Mouse (Mus musculus) hindbrain, embryonic 13.5 days (tissue): ENCODE measurements around the gene Tmem86b. TPM values are rescaled to one million over a fixed set of nuclear protein-coding genes. Genes with fewer than 3 reads are reported as not detected.
"Not testable (repeated sequence)": the region's sequence is repeated elsewhere in the genome, so short reads cannot be mapped to it uniquely, and the experiment has no call there.

ENCODE experiments used
- ATAC-seq: fragments of 200-750 bp; cut with Nextera tagmentation; 2 replicates; pipeline ENCODE4 v1.8.0; 2017; ENCODE audit warnings: moderate TSS enrichment; ENCODE audit not compliant: low FRiP score
- H3K27ac ChIP-seq: fragments of 300-500 bp; sonication (generic); 2 replicates; pipeline ENCODE4 v1.5.1; 2015; ENCODE audit warnings: inconsistent platforms, mild to moderate bottlenecking, moderate library complexity
- H3K27me3 ChIP-seq: fragments of 300-500 bp; sonication (generic); 2 replicates; pipeline ENCODE4 v1.6.1; 2015; ENCODE audit warnings: mild to moderate bottlenecking, inconsistent platforms
- H3K36me3 ChIP-seq: fragments of 300-500 bp; sonication (generic); 2 replicates; pipeline ENCODE4 v1.6.1; 2015; ENCODE audit warnings: mild to moderate bottlenecking, inconsistent platforms
- H3K4me1 ChIP-seq: fragments of 300-500 bp; sonication (generic); replicated peaks from 2 replicates; pipeline ENCODE4 v1.6.1; 2015; ENCODE audit warnings: inconsistent platforms
- H3K4me2 ChIP-seq: fragments of 300-500 bp; sonication (generic); 2 replicates; pipeline ENCODE4 v1.6.1; 2015; ENCODE audit warnings: inconsistent platforms, mild to moderate bottlenecking, moderate library complexity
- H3K4me3 ChIP-seq: fragments of 300-500 bp; sonication (generic); 2 replicates; pipeline ENCODE4 v1.5.1; 2015; ENCODE audit warnings: mild to moderate bottlenecking, inconsistent platforms
- H3K9ac ChIP-seq: fragments of 300-500 bp; sonication (generic); 2 replicates; pipeline ENCODE4 v1.6.1; 2015; ENCODE audit warnings: mild to moderate bottlenecking, inconsistent platforms
- H3K9me3 ChIP-seq: fragments of 300-500 bp; sonication (generic); 2 replicates; pipeline ENCODE4 v1.6.1; 2016; ENCODE audit warnings: inconsistent platforms
- WGBS: fragments of 180-500 bp; shearing (Covaris S2); methylation state at CpG from one replicate; pipeline ENCODE4 v1.1.7; 2015; 5-methylcytosine and 5-hydroxymethylcytosine counted together
- microRNA-seq: library from miRNA; unstranded; fragments of <30 nt; microRNA quantifications from one replicate; pipeline ENCODE4, GENCODE M21; 2016
- polyA plus RNA-seq: library from polyadenylated mRNA; unstranded; fragments of >200 nt; fragmentation: Nextera tagmentation; extraction: Ambion mirVana; gene quantifications from 2 replicates; pipeline ENCODE4 v1.2.1, GENCODE M21; 2015

The Tmem86b gene
- polyA plus RNA-seq, 1 experiment from 2014 or later, result 3.8 TPM

DNA sequence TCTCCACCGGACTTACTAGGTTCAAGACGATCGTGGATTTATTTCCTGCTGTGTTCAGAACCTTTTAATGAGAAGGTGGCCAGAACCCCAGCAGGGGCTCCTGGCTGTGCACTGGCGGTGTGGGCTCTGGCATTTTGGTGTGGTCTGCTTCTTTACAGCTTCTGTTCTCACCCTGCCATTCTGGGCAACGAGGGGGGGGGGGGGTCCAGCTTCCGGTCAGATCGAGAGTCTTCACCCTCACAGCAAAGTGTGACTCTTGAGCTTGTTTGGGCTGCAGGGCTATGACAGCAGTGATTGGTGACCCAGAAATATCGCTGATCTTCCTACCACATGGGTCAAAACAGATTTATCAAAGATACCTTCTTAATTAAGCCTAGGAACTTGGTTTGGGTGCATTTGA is 18.8 kb downstream of the Tmem86b start:
- Histone ChIP-seq H3K27me3 (no peaks in the 10 kb centered on the region), H3K27ac (no peak overlapping the region), H3K4me1 (no peaks in the 10 kb centered on the region), H3K36me3 (no peaks in the 10 kb centered on the region), H3K9me3 (no peaks in the 10 kb centered on the region), H3K4me2 (no peak overlapping the region), H3K4me3 (no peak overlapping the region), H3K9ac (no peak overlapping the region)
- ATAC-seq, result no peak
- 74% methylated on average over 8 of the region's 8 CpGs for WGBS

DNA sequence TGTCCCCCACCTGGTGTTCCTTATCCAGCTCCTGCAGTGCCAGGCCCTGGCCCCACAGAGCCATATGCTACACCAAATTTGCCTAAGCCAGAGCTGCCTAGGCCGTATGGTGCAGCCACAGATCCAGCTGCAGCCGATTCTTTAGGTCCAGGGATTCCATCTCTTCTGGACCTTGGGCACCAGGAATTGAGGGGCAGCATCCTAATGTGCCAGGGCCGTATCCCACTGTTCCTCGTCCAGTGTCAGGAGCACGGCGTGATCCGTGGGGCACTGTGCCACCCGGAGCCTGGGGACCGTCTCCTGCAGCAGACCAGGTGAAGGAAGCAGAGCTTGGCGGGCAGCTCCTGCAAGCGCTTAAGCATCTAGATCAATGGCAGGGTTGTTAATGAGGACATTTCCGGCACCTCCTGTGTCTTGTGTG is 19.3 kb downstream of the Tmem86b start:
- no peak overlapping the region for H3K4me3 ChIP-seq

DNA sequence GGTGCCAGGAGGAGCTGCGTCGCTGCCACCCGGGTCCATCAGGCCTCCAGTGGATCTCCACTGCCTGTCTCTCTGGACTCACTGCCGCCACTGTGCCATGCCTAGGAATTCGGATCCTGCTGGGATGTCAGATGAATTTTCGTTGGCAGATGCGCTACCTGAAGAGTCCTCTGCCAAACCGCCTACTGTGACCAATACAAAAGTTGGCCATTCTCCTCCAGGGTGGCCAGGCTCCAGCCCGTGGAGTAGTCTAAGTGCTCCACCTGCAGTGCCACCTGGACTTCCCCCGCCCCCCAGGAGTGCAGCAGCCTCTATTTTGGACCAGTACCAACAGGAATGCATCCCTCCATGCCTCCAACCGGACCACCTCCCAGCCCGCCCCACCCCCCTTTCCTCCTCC is 19.7 kb downstream of the Tmem86b start:
- H3K4me3 ChIP-seq, result no peak overlapping the region
- no peaks in the 10 kb centered on the region for H3K4me1 ChIP-seq
- no peaks in the 10 kb centered on the region for H3K27me3 ChIP-seq
- H3K4me2 ChIP-seq, result no peak overlapping the region
- H3K36me3 ChIP-seq, result no peaks in the 10 kb centered on the region
- WGBS, result 88% methylated on average over 12 of the region's 12 CpGs
- H3K27ac ChIP-seq, result no peak overlapping the region
- no peak overlapping the region for H3K9ac ChIP-seq
- ATAC-seq, result no peak
- H3K9me3 ChIP-seq, result no peaks in the 10 kb centered on the region

More for the DNA sequence above, 19.3 kb downstream of the Tmem86b start:
- Histone ChIP-seq H3K9ac (no peak overlapping the region), H3K36me3 (no peaks in the 10 kb centered on the region), H3K9me3 (no peaks in the 10 kb centered on the region), H3K27ac (no peak overlapping the region), H3K4me1 (no peaks in the 10 kb centered on the region), H3K4me2 (no peak overlapping the region), H3K27me3 (no peaks in the 10 kb centered on the region)
- WGBS, result 89% methylated on average over 12 of the region's 12 CpGs
- ATAC-seq, result no peak

DNA sequence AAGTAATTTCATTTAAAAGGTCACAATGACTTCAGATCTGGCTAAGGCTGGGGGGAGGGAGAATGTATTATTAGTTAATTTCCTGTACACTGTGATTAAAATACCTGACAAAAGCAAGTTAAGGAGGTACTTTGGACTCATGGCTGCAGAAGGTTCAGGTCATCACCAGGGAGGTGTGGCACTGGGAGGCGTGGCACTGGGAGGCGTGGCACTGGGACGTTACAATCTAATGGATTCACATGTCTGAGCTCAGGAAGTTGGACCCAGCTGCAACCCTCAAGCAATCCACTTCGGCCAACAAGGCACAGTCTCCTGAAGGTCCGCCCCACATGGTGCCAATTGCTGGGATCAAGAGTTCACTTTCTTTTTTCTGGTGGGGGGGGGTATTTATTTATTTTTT is 23.2 kb downstream of the Tmem86b start:
- 71% methylated on average over 5 of the region's 5 CpGs for WGBS
- Histone ChIP-seq H3K36me3 (no peaks in the 10 kb centered on the region), H3K4me3 (no peak overlapping the region), H3K4me2 (no peak overlapping the region), H3K9ac (no peak overlapping the region), H3K27ac (no peak overlapping the region), H3K4me1 (no peaks in the 10 kb centered on the region), H3K9me3 (no peaks in the 10 kb centered on the region), H3K27me3 (no peaks in the 10 kb centered on the region)
- no peak for ATAC-seq

DNA sequence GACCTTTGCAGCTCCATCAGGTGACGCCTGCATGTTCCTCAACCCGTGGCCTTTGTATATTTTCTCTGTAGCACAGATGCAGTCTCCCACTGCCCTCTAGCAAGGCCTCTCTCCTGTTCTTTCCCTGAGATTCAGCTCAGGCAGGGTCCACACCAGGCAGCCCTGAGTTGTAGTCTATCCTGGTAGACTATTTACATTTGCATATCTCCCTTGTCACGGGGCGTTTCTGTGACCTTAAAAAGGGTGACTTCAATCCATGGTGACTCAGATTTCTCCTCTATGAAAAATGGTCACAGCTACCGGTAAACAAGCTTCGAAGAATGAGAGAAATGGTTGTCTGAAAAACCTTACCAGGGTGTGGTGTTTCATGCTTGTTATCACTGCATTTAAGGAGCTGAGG is 27.3 kb downstream of the Tmem86b start, which contains the start of gene Ptprh:
TSS of gene Ptprh (minus strand) at position 169 of the 400 bp plus-strand sequence.
- Histone ChIP-seq H3K9me3 (no peaks in the 10 kb centered on the region), H3K27me3 (no peaks in the 10 kb centered on the region), H3K27ac (no peak within 1 kb of the TSS), H3K4me2 (no peak within 1 kb of the TSS), H3K4me1 (no peaks in the 10 kb centered on the region), H3K36me3 (no peaks in the 10 kb centered on the region), H3K4me3 (no peak within 1 kb of the TSS), H3K9ac (no peak within 1 kb of the TSS)
- 80% methylated on average over 6 of the region's 6 CpGs for WGBS
- ATAC-seq, result no peak

DNA sequence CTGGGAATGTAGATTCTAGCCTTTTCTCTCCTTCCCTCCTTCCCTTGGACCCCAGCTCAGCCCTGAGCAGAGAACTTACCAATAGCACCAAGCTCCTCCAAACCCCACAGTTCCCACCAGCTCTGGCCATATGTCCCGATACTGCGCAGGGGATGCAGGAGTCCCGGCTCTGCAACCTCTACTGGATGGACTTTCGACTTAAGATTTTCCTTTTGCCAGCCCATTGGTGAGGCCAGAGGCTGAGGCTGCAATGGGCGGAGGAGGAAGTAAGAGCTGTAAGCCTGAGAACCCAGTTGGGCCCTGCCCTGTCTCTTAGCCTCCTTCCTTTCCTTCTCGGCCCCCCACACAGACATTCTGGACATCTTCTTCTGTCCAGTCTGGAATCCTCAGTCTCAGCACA is 28.3 kb downstream of the Tmem86b start:
- Histone ChIP-seq H3K36me3 (no peaks in the 10 kb centered on the region), H3K9me3 (no peaks in the 10 kb centered on the region), H3K27ac (no peak overlapping the region), H3K4me2 (no peak overlapping the region), H3K4me1 (no peaks in the 10 kb centered on the region), H3K27me3 (no peaks in the 10 kb centered on the region), H3K9ac (no peak overlapping the region), H3K4me3 (no peak overlapping the region)
- 96% methylated on average over 6 of the region's 6 CpGs for WGBS
- no peak for ATAC-seq

DNA sequence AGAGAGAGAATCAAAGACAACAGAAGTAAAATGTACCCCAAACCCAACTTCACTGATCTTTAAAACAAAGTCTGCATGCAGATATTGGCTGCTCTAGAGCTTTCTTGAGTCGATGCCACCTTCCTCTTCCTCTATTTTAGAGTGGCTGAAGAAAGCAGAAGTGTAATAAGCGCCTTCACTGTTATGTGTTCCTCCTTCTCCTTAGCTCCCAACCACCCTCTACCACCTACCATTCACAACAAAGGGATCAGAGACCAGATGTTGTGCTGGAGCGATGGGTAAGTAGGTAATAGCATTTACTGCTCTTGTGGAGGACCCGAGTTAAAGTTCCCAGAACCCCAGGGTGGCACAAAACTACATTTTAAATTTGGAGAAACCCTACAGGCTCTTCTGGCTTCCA is 34.2 kb downstream of the Tmem86b start:
- WGBS, result 77% methylated on average over 4 of the region's 4 CpGs
- ATAC-seq, H3K27me3 ChIP-seq, H3K27ac ChIP-seq, H3K4me1 ChIP-seq, H3K4me2 ChIP-seq, H3K9ac ChIP-seq, H3K36me3 ChIP-seq, H3K4me3 ChIP-seq, H3K9me3 ChIP-seq: not testable (repeated sequence)

DNA sequence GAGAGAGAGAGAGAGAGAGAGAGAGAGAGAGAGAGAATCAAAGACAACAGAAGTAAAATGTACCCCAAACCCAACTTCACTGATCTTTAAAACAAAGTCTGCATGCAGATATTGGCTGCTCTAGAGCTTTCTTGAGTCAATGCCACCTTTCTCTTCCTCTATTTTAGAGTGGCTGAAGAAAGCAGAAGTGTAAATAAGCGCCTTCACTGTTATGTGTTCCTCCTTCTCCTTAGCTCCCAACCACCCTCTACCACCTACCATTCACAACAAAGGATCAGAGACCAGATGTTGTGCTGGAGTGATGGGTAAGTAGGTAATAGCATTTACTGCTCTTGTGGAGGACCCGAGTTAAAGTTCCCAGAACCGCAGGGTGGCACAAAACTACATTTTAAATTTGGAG is 49.7 kb downstream of the Tmem86b start:
- not testable (repeated sequence) for H3K4me3 ChIP-seq, H3K27me3 ChIP-seq, H3K9me3 ChIP-seq, ATAC-seq, H3K4me2 ChIP-seq, H3K9ac ChIP-seq, H3K27ac ChIP-seq, H3K4me1 ChIP-seq, H3K36me3 ChIP-seq
- 87% methylated on average over 3 of the region's 3 CpGs for WGBS

Small RNA genes within 50 kb of the gene (microRNA-seq; reads per million reads assigned to microRNA genes)
- not detected for gene Gm23577

Other genes starting within 250 kb of the Tmem86b start
- 0.13 and 0.19 TPM in 2 replicates for gene Gp6, start 233.7 kb downstream of the Tmem86b start, polyA plus RNA-seq
- gene Rdh13, start 185.8 kb downstream of the Tmem86b start, polyA plus RNA-seq, result 37.2 and 37.7 TPM in 2 replicates
- gene Eps8l1, start 170.7 kb downstream of the Tmem86b start, polyA plus RNA-seq, result 9.3 and 10.6 TPM in 2 replicates
- 39.6 and 49.7 TPM in 2 replicates for gene Ppp1r12c, start 129.7 kb downstream of the Tmem86b start, polyA plus RNA-seq
- gene Tnnt1, start 115.0 kb downstream of the Tmem86b start, polyA plus RNA-seq, result 7.4 and 7.5 TPM in 2 replicates
- gene Tnni3, start 107.2 kb downstream of the Tmem86b start, polyA plus RNA-seq, result 3.8 and 3.9 TPM in 2 replicates
- 2.0 and 2.8 TPM in 2 replicates for gene Dnaaf3, start 99.0 kb downstream of the Tmem86b start, polyA plus RNA-seq
- gene Syt5, start 83.9 kb downstream of the Tmem86b start, polyA plus RNA-seq, result 78.7 and 82.6 TPM in 2 replicates
- gene Ptprh, start 27.4 kb downstream of the Tmem86b start, polyA plus RNA-seq, result 0.71 and 0.97 TPM in 2 replicates
- gene Ppp6r1, start 27.6 kb upstream of the Tmem86b start, polyA plus RNA-seq, result 9.7 and 12.4 TPM in 2 replicates
- gene Hspbp1, start 53.6 kb upstream of the Tmem86b start, polyA plus RNA-seq, result 128 and 137 TPM in 2 replicates
- 7.2 and 7.5 TPM in 2 replicates for gene Brsk1, start 59.2 kb upstream of the Tmem86b start, polyA plus RNA-seq
- 0.12 and 0.19 TPM in 2 replicates for gene Tmem150b, start 93.8 kb upstream of the Tmem86b start, polyA plus RNA-seq
- 79.4 and 86.8 TPM in 2 replicates for gene Kmt5c, start 108.7 kb upstream of the Tmem86b start, polyA plus RNA-seq
- gene Cox6b2, start 121.7 kb upstream of the Tmem86b start, polyA plus RNA-seq, result 16.4 and 21.1 TPM in 2 replicates
- not detected in 2 replicates for gene Fam71e2, start 139.9 kb upstream of the Tmem86b start, polyA plus RNA-seq
- gene Il11, start 151.4 kb upstream of the Tmem86b start, polyA plus RNA-seq, result 0.38 and 0.56 TPM in 2 replicates
- gene Tmem190, start 151.5 kb upstream of the Tmem86b start, polyA plus RNA-seq, result not detected in 2 replicates
- 2.5 and 3.5 TPM in 2 replicates for gene Tmem238, start 158.2 kb upstream of the Tmem86b start, polyA plus RNA-seq
- gene Rpl28, start 161.5 kb upstream of the Tmem86b start, polyA plus RNA-seq, result 239 and 250 TPM in 2 replicates
- gene Ube2s, start 181.2 kb upstream of the Tmem86b start, polyA plus RNA-seq, result 252 and 267 TPM in 2 replicates
- 10.9 and 11.6 TPM in 2 replicates for gene Shisa7, start 213.3 kb upstream of the Tmem86b start, polyA plus RNA-seq
- 3.9 and 4.9 TPM in 2 replicates for gene Isoc2b, start 238.8 kb upstream of the Tmem86b start, polyA plus RNA-seq
- gene Isoc2a, start 245.7 kb upstream of the Tmem86b start, polyA plus RNA-seq, result 0.75 and 0.78 TPM in 2 replicates